Mouse (Mus musculus) midbrain, embryonic 13.5 days (tissue): Measurements from ENCODE around the gene Zfp592. TPM values are rescaled to one million over a fixed set of nuclear protein-coding genes. Genes with fewer than 3 reads are reported as not detected.

Experiments
- ATAC-seq: fragments of 200-750 bp; cut with Nextera tagmentation; 2 replicates; pipeline ENCODE4 v1.8.0; 2017; ENCODE audit warnings: mild to moderate bottlenecking, moderate TSS enrichment, moderate library complexity
- H3K27ac ChIP-seq: fragments of 300-500 bp; sonication (generic); 2 replicates; pipeline ENCODE4 v1.5.1; 2015; ENCODE audit warnings: inconsistent platforms, mild to moderate bottlenecking, moderate library complexity
- H3K27me3 ChIP-seq: fragments of 300-500 bp; sonication (generic); 2 replicates; pipeline ENCODE4 v1.6.1; 2015; ENCODE audit warnings: mild to moderate bottlenecking, inconsistent platforms
- H3K36me3 ChIP-seq: fragments of 300-500 bp; sonication (generic); 2 replicates; pipeline ENCODE4 v1.6.1; 2015; ENCODE audit warnings: mild to moderate bottlenecking, inconsistent platforms
- H3K4me1 ChIP-seq: fragments of 300-500 bp; sonication (generic); replicated peaks from 2 replicates; pipeline ENCODE4 v1.6.1; 2015; ENCODE audit warnings: inconsistent platforms
- H3K4me2 ChIP-seq: fragments of 300-500 bp; sonication (generic); replicated peaks from 2 replicates; pipeline ENCODE4 v1.6.1; 2015; ENCODE audit warnings: moderate library complexity, mild to moderate bottlenecking, inconsistent platforms
- H3K4me3 ChIP-seq: fragments of 300-500 bp; sonication (generic); replicated peaks from 2 replicates; pipeline ENCODE4 v1.5.1; 2015; ENCODE audit warnings: mild to moderate bottlenecking, inconsistent platforms
- H3K9ac ChIP-seq: fragments of 300-500 bp; sonication (generic); replicated peaks from 2 replicates; pipeline ENCODE4 v1.6.1; 2015; ENCODE audit warnings: mild to moderate bottlenecking, inconsistent platforms
- H3K9me3 ChIP-seq: fragments of 300-500 bp; sonication (generic); 2 replicates; pipeline ENCODE4 v1.6.1; 2016; ENCODE audit warnings: mild to moderate bottlenecking, inconsistent platforms
- WGBS: fragments of 180-500 bp; shearing (Covaris S2); methylation state at CpG from one replicate; pipeline ENCODE4 v1.1.7; 2015; 5-methylcytosine and 5-hydroxymethylcytosine counted together
- polyA plus RNA-seq: library from polyadenylated mRNA; unstranded; fragments of >200 nt; fragmentation: Nextera tagmentation; extraction: Ambion mirVana; gene quantifications from 2 replicates; pipeline ENCODE4 v1.2.1, GENCODE M21; 2015

Zfp592 gene
- polyA plus RNA-seq, 1 experiment from 2014 or later: 8.8 TPM

GRCm38 (mm10) chr7:81025751-81026150, 32.3 kb downstream of the Zfp592 start:
- H3K4me2 ChIP-seq: no peak overlapping the region
- no peaks in the 10 kb centered on the region for H3K9me3 ChIP-seq
- no peak overlapping the region for H3K4me3 ChIP-seq
- no peaks in the 10 kb centered on the region for H3K27me3 ChIP-seq
- H3K9ac ChIP-seq: no peak overlapping the region
- peaks cover 67% of the 10 kb centered on the region for H3K36me3 ChIP-seq
- no peak overlapping the region for H3K27ac ChIP-seq
- 88% methylated on average over 2 of the region's 2 CpGs for WGBS
- H3K4me1 ChIP-seq: no peaks in the 10 kb centered on the region
- ATAC-seq: no peak

- no peak for ATAC-seq
- H3K9me3 ChIP-seq: no peaks in the 10 kb centered on the region
- H3K9ac ChIP-seq: no peak overlapping the region
- WGBS: 88% methylated on average over 2 of the region's 2 CpGs
- H3K36me3 ChIP-seq: peaks cover 83% of the 10 kb centered on the region
- H3K4me3 ChIP-seq: no peak overlapping the region
- H3K4me1 ChIP-seq: no peaks in the 10 kb centered on the region
- H3K27ac ChIP-seq: no peak overlapping the region
- H3K27me3 ChIP-seq: no peaks in the 10 kb centered on the region
- H3K4me2 ChIP-seq: no peak overlapping the region
These were observed 46.2 kb downstream of the Zfp592 start for GRCm38 (mm10) chr7:81039711-81040110.

- H3K27ac ChIP-seq: peak overlapping the region; percentile 35; the same call in 1 of the 2 replicates
- no peak for ATAC-seq
- WGBS: 78% methylated on average over 5 of the region's 5 CpGs
- H3K4me3 ChIP-seq: no peak overlapping the region
- H3K27me3 ChIP-seq: no peaks in the 10 kb centered on the region
- no peak overlapping the region for H3K4me2 ChIP-seq
- no peak overlapping the region for H3K9ac ChIP-seq
- no peaks in the 10 kb centered on the region for H3K9me3 ChIP-seq
- H3K36me3 ChIP-seq: peaks cover 62% of the 10 kb centered on the region
- no peaks in the 10 kb centered on the region for H3K4me1 ChIP-seq
These were observed 49.6 kb downstream of the Zfp592 start for GRCm38 (mm10) chr7:81043023-81043620.

- Histone ChIP-seq H3K4me3 (no peak overlapping the region), H3K27me3 (no peaks in the 10 kb centered on the region)
- 91% methylated on average over 3 of the region's 3 CpGs for WGBS
These were observed 54.4 kb downstream of the Zfp592 start for GRCm38 (mm10) chr7:81047847-81048246.

GRCm38 (mm10) chr7:81048513-81048912, 55.0 kb downstream of the Zfp592 start:
- no peaks in the 10 kb centered on the region for H3K9me3 ChIP-seq
- no peak overlapping the region for H3K4me3 ChIP-seq
- no peak overlapping the region for H3K27ac ChIP-seq
- no peak for ATAC-seq
- H3K4me1 ChIP-seq: no peaks in the 10 kb centered on the region
- H3K4me2 ChIP-seq: no peak overlapping the region
- 78% methylated on average over 2 of the region's 2 CpGs for WGBS
- peaks cover 10% of the 10 kb centered on the region for H3K36me3 ChIP-seq
- no peaks in the 10 kb centered on the region for H3K27me3 ChIP-seq
- H3K9ac ChIP-seq: no peak overlapping the region

More at GRCm38 (mm10) chr7:81047847-81048246, 54.4 kb downstream of the Zfp592 start:
- ATAC-seq: no peak
- H3K4me1 ChIP-seq: no peaks in the 10 kb centered on the region
- no peak overlapping the region for H3K9ac ChIP-seq
- peaks cover 15% of the 10 kb centered on the region for H3K36me3 ChIP-seq
- H3K9me3 ChIP-seq: no peaks in the 10 kb centered on the region
- no peak overlapping the region for H3K27ac ChIP-seq
- no peak overlapping the region for H3K4me2 ChIP-seq

GRCm38 (mm10) chr7:81049966-81050365, 56.5 kb downstream of the Zfp592 start:
- 88% methylated on average over 5 of the region's 5 CpGs for WGBS
- Histone ChIP-seq H3K9me3 (no peaks in the 10 kb centered on the region), H3K36me3 (no peaks in the 10 kb centered on the region), H3K9ac (no peak overlapping the region), H3K4me2 (no peak overlapping the region), H3K4me1 (no peaks in the 10 kb centered on the region), H3K27ac (no peak overlapping the region), H3K4me3 (no peak overlapping the region), H3K27me3 (no peaks in the 10 kb centered on the region)
- no peak for ATAC-seq

- H3K9ac ChIP-seq: no peak overlapping the region
- no peaks in the 10 kb centered on the region for H3K4me1 ChIP-seq
- H3K4me3 ChIP-seq: no peak overlapping the region
- no peaks in the 10 kb centered on the region for H3K36me3 ChIP-seq
- no peak overlapping the region for H3K4me2 ChIP-seq
- 84% methylated on average over 11 of the region's 11 CpGs for WGBS
- ATAC-seq: no peak
- H3K9me3 ChIP-seq: no peaks in the 10 kb centered on the region
- H3K27ac ChIP-seq: no peak overlapping the region
- no peaks in the 10 kb centered on the region for H3K27me3 ChIP-seq
These were observed 62.4 kb downstream of the Zfp592 start for GRCm38 (mm10) chr7:81055709-81056370.

GRCm38 (mm10) chr7:81057471-81057870, 64.0 kb downstream of the Zfp592 start, which contains the start of gene Alpk3:
Gene Alpk3 (plus strand): TSS chr7:81057600.
- 43% methylated on average over 27 of the region's 27 CpGs for WGBS
- Histone ChIP-seq H3K36me3 (no peaks in the 10 kb centered on the region), H3K4me3 (no peak within 1 kb of the TSS)

GRCm38 (mm10) chr7:81057901-81058711, 64.6 kb downstream of the Zfp592 start:
- H3K9me3 ChIP-seq: no peaks in the 10 kb centered on the region
- ATAC-seq: no peak
- no peaks in the 10 kb centered on the region for H3K4me1 ChIP-seq
- 87% methylated on average over 6 of the region's 6 CpGs for WGBS
- no peak overlapping the region for H3K9ac ChIP-seq
- no peak overlapping the region for H3K4me3 ChIP-seq
- H3K36me3 ChIP-seq: no peaks in the 10 kb centered on the region
- no peak overlapping the region for H3K4me2 ChIP-seq
- no peak overlapping the region for H3K27ac ChIP-seq
- no peaks in the 10 kb centered on the region for H3K27me3 ChIP-seq

More at GRCm38 (mm10) chr7:81057471-81057870, 64.0 kb downstream of the Zfp592 start, which contains the start of gene Alpk3:
- no peaks in the 10 kb centered on the region for H3K9me3 ChIP-seq
- H3K4me1 ChIP-seq: no peaks in the 10 kb centered on the region
- H3K9ac ChIP-seq: no peak within 1 kb of the TSS
- no peak within 1 kb of the TSS for H3K27ac ChIP-seq
- no peak for ATAC-seq
- H3K27me3 ChIP-seq: no peaks in the 10 kb centered on the region
- no peak within 1 kb of the TSS for H3K4me2 ChIP-seq

- Histone ChIP-seq H3K36me3 (no peaks in the 10 kb centered on the region), H3K27me3 (no peaks in the 10 kb centered on the region), H3K4me3 (no peak overlapping the region), H3K4me1 (no peaks in the 10 kb centered on the region), H3K9me3 (no peaks in the 10 kb centered on the region), H3K4me2 (no peak overlapping the region), H3K9ac (no peak overlapping the region), H3K27ac (no peak overlapping the region)
- ATAC-seq: no peak
- 77% methylated on average over 9 of the region's 9 CpGs for WGBS
These were observed 65.3 kb downstream of the Zfp592 start for GRCm38 (mm10) chr7:81058712-81059154.

- WGBS: 83% methylated on average over 5 of the region's 5 CpGs
These were observed 65.9 kb downstream of the Zfp592 start for GRCm38 (mm10) chr7:81059388-81059787.

GRCm38 (mm10) chr7:81060908-81061307, 67.4 kb downstream of the Zfp592 start:
- H3K4me1 ChIP-seq: no peaks in the 10 kb centered on the region
- H3K4me2 ChIP-seq: no peak overlapping the region
- no peak overlapping the region for H3K27ac ChIP-seq
- no peak for ATAC-seq
- no peak overlapping the region for H3K4me3 ChIP-seq
- no peaks in the 10 kb centered on the region for H3K9me3 ChIP-seq
- H3K9ac ChIP-seq: no peak overlapping the region
- H3K27me3 ChIP-seq: no peaks in the 10 kb centered on the region
- H3K36me3 ChIP-seq: no peaks in the 10 kb centered on the region
- 79% methylated on average over 2 of the region's 2 CpGs for WGBS

More at GRCm38 (mm10) chr7:81059388-81059787, 65.9 kb downstream of the Zfp592 start:
- Histone ChIP-seq H3K27me3 (no peaks in the 10 kb centered on the region), H3K27ac (no peak overlapping the region), H3K36me3 (no peaks in the 10 kb centered on the region), H3K4me2 (no peak overlapping the region), H3K9me3 (no peaks in the 10 kb centered on the region), H3K4me1 (no peaks in the 10 kb centered on the region), H3K9ac (no peak overlapping the region), H3K4me3 (no peak overlapping the region)
- ATAC-seq: no peak
